In the genomic region with DNA sequence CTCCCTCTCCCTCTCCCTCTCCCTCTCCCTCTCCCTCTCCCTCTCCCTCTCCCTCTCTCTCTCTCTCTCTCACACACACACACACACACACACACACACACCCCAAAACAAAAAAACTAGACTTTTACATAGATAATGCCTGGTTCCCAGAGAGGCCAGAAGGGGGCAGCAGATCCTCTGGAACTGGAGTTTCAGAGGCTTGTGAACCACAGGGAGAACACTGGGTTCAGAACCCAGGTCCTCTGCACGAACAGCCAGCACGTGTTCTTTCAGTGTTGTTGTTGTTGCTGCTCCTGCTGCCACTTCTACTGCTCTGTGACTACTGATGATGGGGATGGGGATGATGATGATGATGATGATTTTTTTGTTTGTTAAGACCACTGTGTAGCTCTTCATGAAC, we compare ENCODE assay signal across 8 mouse cellular contexts.
DNase-seq lines count a peak whose midpoint lies in the region; ATAC-seq and TF ChIP-seq lines count a peak whose summit lies in the region.

No protein-coding gene starts in this region.

- no peaks in the 10 kb centered on the region for H3K9me3 ChIP-seq in forebrain, embryonic 10.5 days
- no peaks in the 10 kb centered on the region for H3K9me3 ChIP-seq in forebrain, embryonic 15.5 days
- no peaks in the 10 kb centered on the region for H3K9me3 ChIP-seq in midbrain, embryonic 14.5 days (ENCODE audit: control insufficient read depth, low read length)
- no peaks in the 10 kb centered on the region for H3K9me3 ChIP-seq in midbrain, embryonic 15.5 days

- no peak overlapping the region for H3K4me2 ChIP-seq in forebrain, embryonic 15.5 days (replicated peaks)
- H3K4me2 ChIP-seq in midbrain, embryonic 14.5 days (ENCODE audit: low read length), result no peak overlapping the region
- H3K4me2 ChIP-seq in midbrain, embryonic 15.5 days, result no peak overlapping the region

- H3K27me3 ChIP-seq in forebrain, embryonic 10.5 days (ENCODE audit: poor library complexity, severe bottlenecking), result no peaks in the 10 kb centered on the region
- no peaks in the 10 kb centered on the region for H3K27me3 ChIP-seq in forebrain, embryonic 15.5 days
- H3K27me3 ChIP-seq in midbrain, embryonic 14.5 days (ENCODE audit: control insufficient read depth, insufficient read depth, low read length), result no peaks in the 10 kb centered on the region
- no peaks in the 10 kb centered on the region for H3K27me3 ChIP-seq in midbrain, embryonic 15.5 days (replicated peaks)
- H3K27me3 ChIP-seq in spleen, adult 2 months (ENCODE audit: control insufficient read depth, insufficient read depth, low read length), result no peaks in the 10 kb centered on the region

- H3K27ac ChIP-seq in forebrain, embryonic 10.5 days, result no peak overlapping the region
- H3K27ac ChIP-seq in forebrain, embryonic 15.5 days (replicated peaks), result no peak overlapping the region
- no peak overlapping the region for H3K27ac ChIP-seq in midbrain, embryonic 14.5 days (replicated peaks; ENCODE audit: low read depth, low read length)
- H3K27ac ChIP-seq in midbrain, embryonic 15.5 days, result no peak overlapping the region
- no peak overlapping the region for H3K27ac ChIP-seq in spleen, adult 2 months (ENCODE audit: insufficient read depth, low read length)

- no peak for ATAC-seq in forebrain, embryonic 15.5 days (replicated peaks)
- no peak for ATAC-seq in midbrain, embryonic 14.5 days (ENCODE audit: low FRiP score, low TSS enrichment)
- no peak for ATAC-seq in midbrain, embryonic 15.5 days (replicated peaks)
- peak; percentile 32 to 65; a peak in 2 of 4 replicates for ATAC-seq in hematopoietic stem cell, adult 5-6 weeks (replicated peaks in 1 of 2; ENCODE audit: insufficient read depth in 1 of 2, low FRiP score in 2 of 2, low TSS enrichment in 1 of 2, low read depth in 1 of 2, poor library complexity in 2 of 2, severe bottlenecking in 2 of 2)

- no peak overlapping the region for H3K9ac ChIP-seq in forebrain, embryonic 15.5 days (replicated peaks)
- H3K9ac ChIP-seq in midbrain, embryonic 14.5 days (replicated peaks; ENCODE audit: low read length), result no peak overlapping the region
- H3K9ac ChIP-seq in midbrain, embryonic 15.5 days, result no peak overlapping the region

- H3K4me1 ChIP-seq in forebrain, embryonic 10.5 days, result no peaks in the 10 kb centered on the region
- H3K4me1 ChIP-seq in forebrain, embryonic 15.5 days, result no peaks in the 10 kb centered on the region
- H3K4me1 ChIP-seq in midbrain, embryonic 14.5 days (ENCODE audit: control insufficient read depth, insufficient read depth, low read length), result no peaks in the 10 kb centered on the region
- no peaks in the 10 kb centered on the region for H3K4me1 ChIP-seq in midbrain, embryonic 15.5 days
- H3K4me1 ChIP-seq in spleen, adult 2 months (ENCODE audit: control insufficient read depth, insufficient read depth, insufficient read length), result no peaks in the 10 kb centered on the region

- H3K4me3 ChIP-seq in forebrain, embryonic 10.5 days, result no peak overlapping the region
- no peak overlapping the region for H3K4me3 ChIP-seq in forebrain, embryonic 15.5 days
- H3K4me3 ChIP-seq in midbrain, embryonic 14.5 days (replicated peaks; ENCODE audit: low read depth, low read length), result no peak overlapping the region
- no peak overlapping the region for H3K4me3 ChIP-seq in midbrain, embryonic 15.5 days
- H3K4me3 ChIP-seq in spleen, adult 2 months (ENCODE audit: extremely low read depth, insufficient read depth, insufficient read length), result no peak overlapping the region

- H3K36me3 ChIP-seq in forebrain, embryonic 10.5 days (replicated peaks), result no peaks in the 10 kb centered on the region
- no peaks in the 10 kb centered on the region for H3K36me3 ChIP-seq in forebrain, embryonic 15.5 days
- no peaks in the 10 kb centered on the region for H3K36me3 ChIP-seq in midbrain, embryonic 14.5 days (ENCODE audit: control insufficient read depth, insufficient read depth, low read length)
- H3K36me3 ChIP-seq in midbrain, embryonic 15.5 days (replicated peaks), result no peaks in the 10 kb centered on the region
- no peaks in the 10 kb centered on the region for H3K36me3 ChIP-seq in spleen, adult 2 months (ENCODE audit: control insufficient read depth, insufficient read depth, low read length)

- WGBS in forebrain, embryonic 10.5 days, result 38% methylated on average over 2 of the region's 2 CpGs
- WGBS in forebrain, embryonic 15.5 days, result 42% methylated on average over 2 of the region's 2 CpGs
- 30% methylated on average over 2 of the region's 2 CpGs for WGBS in midbrain, embryonic 14.5 days
- 39% methylated on average over 2 of the region's 2 CpGs for WGBS in midbrain, embryonic 15.5 days
- 36% methylated on average over 2 of the region's 2 CpGs for WGBS in spleen, adult 2 months

- TF ChIP-seq CTCF in spleen, adult 2 months (IDR thresholded peaks at IDR 0.05; ENCODE audit: extremely low read depth, insufficient read depth, insufficient read length, insufficient replicate concordance), result peak; percentile 17; the same call in 1 of the 2 replicates

- peak; percentile 18 for DNase-seq in forebrain, embryonic 10.5 days (ENCODE audit: extremely low spot score, low spot score)
- peak; percentile 31 for DNase-seq in midbrain, embryonic 14.5 days
- peak; percentile 33 for DNase-seq in adrenal gland, postnatal 10 days
- DNase-seq in spleen, adult 2 months (ENCODE audit: low read depth in 1 of 2, low spot score in 2 of 2), result peak in 1 of 2 experiments; percentile 6
- DNase-seq in heart, adult 11 months, result no peak

- TF ChIP-seq POLR2A in spleen, adult 2 months (IDR thresholded peaks at IDR 0.05; ENCODE audit: low read depth, low read length), result no peak

Comparison
In these comparisons a context has a peak if more than half of its experiments do, and no peak if none do; other contexts are left out.
1. ATAC-seq: peak in hematopoietic stem cell, adult 5-6 weeks (2 of 2); none in forebrain, embryonic 15.5 days (single experiment), midbrain, embryonic 14.5 days (single experiment) and midbrain, embryonic 15.5 days (single experiment).